Mouse (Mus musculus): ENCODE data around the gene 3110009E18Rik.

Gene 3110009E18Rik

DNA sequence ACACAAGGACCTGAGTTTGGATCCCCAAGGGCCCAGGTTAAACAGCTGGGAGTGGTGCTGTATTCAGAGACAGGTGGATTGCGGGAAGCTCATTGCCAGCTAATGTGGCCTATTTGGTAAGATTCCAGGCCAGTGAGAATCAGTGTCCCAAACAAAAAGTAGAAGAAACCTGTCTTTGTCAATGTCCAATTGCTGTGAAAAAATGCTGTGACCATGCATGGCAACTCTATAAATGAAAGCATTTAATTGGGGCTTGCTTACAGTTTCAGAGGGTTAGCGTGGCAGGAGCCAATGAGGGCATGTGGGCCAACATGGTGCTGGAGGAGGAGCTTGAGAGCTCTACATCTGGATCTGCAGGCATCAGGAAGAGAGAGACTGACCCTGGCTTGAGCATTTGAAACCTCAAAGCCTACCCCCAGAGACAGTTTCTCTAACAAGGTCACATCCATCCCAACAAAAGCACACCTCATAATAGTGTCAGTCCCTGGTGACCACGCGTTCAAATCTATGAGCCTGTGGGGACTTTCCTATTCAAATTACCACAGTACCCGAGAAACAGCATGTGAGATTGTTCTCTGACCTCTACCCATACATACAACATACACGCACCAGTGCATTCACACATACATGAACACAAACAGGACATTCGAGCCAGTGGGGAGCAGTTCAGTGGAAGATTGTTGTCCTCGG lies 24.7 kb downstream of the 3110009E18Rik start:
- DNase-seq = peak; percentile 56

DNA sequence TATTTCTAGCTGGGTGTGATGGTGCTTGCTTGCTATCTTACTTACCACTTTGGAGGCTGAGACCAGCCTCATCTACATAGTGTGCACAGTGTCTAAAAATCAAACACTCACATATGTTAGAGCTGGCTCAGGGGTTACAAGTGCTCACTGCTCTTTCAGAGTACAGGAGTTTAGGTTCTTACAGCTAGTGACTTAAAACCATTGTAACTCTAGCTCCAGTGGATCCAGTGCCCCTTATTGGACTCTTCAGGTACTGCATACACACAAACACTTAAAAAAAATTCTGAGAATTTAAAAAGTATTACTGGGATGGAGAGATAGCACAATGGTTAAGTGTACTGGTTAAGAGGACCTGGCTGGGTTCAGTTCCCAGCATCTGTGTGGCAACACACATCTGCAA lies 26.0 kb downstream of the 3110009E18Rik start:
- DNase-seq = peak; percentile 19

DNA sequence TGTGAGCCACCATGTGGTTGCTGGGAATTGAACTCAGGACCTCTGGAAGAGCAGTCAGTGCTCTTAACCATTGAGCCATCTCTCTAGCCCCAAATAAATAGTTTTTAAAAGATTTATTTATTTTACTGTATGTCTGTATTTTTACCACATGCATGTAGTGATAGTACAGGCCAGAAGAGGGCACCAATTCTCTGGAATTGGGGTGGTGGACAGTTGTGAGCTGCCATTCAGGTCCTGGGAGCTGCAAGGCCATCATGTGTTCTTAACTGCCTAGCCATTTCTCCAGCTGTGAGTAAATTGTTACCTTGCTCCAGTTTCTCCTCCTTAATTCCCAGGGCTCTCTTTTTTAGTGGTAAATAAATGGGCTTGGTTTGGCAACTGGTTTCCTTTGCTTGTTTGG lies 33.2 kb downstream of the 3110009E18Rik start:
- DNase-seq = peak; percentile 64

DNA sequence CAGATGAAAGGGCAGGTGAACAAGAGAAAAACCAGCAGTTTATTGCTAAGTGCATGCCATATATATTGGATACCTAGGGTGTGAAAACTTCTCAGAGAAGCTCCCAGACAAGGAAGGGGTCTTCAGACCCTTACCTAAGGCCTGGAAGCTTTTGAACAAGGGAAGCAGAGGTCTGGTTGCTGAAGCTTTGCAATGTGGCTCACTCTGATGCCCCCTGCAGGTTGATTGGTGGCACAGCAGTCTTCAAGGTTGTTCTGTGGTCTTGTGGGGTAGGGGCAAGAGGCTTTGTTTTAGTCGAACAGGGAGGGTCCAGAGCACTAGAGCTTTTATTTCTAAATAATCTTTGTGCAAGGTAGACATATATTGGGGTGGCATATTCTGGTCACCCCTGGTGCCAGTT lies 34.3 kb downstream of the 3110009E18Rik start:
- DNase-seq = peak; percentile 64

DNA sequence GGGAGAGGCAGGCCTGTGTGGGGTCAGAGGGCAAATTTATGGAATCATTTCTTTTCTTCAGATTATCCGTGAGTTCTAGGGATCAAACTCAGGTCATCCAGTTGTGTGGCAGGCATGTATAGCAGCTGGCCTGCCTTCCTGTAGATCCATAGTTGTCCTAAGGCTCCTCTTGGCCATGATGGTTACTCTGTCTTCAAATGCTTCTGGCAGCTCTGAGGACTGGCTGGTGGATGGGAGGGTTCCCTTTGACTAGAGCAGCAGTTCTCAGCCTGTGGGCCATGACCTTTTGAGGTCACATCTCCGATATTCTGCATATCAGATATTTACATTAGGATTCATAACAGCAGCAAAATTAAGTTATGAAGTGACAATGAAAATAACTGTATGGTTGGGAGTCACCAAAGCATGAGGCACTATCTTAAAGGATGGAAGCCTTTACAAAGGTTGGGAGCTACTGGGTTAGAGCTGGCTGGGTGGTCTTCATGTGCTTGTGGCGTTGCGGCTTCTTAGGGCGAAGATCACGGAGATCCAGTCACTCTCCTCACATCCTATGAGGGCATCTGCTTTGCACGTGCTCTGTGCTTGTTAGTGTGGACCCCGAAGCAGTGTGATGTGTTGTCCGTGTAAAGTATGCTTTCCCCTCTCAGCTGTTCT lies 37.6 kb downstream of the 3110009E18Rik start:
- no peak for DNase-seq

DNA sequence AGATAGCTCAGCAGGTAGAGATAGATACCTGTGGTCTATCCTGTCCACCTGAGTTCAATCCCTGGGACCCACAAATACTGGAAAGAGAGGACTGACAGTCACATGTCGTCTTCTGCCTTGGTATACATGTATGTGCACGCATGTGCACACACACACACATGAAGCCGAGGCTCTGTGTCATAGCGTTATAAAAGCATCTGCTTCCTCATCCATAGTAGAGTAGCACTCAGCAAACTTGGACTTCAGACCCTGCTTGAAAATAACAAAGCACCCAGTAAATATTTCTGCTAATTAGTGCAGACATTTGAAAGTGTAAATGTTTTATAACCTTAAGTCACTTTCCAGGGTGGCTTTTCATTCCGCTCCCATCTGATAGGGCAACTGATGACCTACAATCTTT lies 40.5 kb downstream of the 3110009E18Rik start:
- DNase-seq = no peak

DNA sequence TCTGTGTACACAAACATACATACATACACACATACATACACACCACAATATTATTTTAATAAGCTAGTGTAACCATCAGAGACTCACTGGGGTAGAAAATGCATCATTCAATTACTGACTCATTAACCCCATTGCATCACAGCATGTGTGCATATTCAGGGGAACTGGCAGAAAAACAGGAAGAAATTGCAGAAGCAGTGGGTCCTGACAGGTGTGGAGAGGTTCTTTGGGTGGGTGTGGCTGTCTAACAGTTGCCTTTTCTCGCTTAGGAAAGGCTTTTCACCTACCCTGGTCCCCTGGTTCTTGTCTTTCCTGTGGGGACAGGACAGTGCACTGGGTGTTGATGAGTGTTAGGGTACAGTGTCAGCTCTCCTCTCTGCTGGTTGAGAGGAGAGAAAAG lies 41.6 kb downstream of the 3110009E18Rik start:
- DNase-seq = no peak

DNA sequence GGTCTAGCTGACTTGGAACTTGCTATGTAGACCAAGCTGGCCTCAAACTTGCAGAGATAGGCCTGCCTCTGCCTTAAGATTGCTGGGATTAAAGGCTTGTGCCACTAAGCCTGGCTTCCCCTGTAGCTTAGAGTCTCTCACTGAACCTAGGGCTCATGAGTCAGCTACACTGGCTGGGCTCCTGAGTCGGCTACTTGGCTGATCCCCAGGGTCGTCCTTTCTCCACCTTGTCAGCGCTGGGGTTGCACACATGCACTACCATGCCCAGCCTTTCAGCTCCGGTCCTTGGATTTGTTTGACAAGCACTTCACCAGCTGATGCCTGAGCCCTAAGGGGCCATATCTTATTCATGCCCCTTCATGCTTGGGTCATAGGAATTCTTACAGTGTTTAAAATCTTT lies 47.0 kb downstream of the 3110009E18Rik start:
- peak; percentile 37 for DNase-seq

DNA sequence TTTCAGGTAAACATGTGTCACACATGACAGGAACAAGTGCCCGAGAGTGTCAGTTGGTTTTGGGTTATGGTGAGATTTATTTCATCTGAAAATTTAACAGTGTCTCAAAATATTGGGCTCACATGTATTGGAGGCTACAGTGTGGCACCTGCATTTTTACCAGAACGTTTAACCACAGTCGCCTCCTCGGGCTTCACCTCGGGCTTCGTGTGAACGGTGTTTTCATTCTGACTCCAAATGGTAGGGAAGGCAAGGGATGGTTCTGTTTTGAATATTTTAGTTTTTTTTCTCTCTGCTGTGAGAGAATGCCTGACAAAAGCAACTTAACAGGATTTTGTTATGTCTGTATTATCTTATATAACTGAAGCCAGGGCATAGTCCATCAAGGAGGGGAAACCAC lies 47.7 kb downstream of the 3110009E18Rik start:
- no peak for DNase-seq

DNA sequence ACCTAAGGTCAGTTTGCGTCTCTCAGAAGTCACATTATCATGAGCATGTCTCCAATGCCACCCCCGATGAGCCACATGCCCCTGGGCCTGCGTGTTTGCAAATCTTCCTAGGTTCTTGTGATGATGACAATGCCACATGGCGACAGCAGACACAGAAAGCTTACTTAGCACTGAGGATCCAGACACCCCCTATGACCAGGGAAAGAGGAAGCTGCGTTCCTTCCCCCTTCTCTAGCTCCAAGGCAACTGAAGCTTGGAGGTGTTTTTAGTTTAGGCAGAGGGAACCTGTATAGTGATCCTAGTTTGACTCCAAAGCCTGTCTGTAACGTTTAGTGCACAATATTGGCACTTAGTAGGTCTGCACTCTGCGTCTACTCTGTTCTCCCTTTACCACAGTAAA lies 49.3 kb downstream of the 3110009E18Rik start:
- DNase-seq = no peak

DNA sequence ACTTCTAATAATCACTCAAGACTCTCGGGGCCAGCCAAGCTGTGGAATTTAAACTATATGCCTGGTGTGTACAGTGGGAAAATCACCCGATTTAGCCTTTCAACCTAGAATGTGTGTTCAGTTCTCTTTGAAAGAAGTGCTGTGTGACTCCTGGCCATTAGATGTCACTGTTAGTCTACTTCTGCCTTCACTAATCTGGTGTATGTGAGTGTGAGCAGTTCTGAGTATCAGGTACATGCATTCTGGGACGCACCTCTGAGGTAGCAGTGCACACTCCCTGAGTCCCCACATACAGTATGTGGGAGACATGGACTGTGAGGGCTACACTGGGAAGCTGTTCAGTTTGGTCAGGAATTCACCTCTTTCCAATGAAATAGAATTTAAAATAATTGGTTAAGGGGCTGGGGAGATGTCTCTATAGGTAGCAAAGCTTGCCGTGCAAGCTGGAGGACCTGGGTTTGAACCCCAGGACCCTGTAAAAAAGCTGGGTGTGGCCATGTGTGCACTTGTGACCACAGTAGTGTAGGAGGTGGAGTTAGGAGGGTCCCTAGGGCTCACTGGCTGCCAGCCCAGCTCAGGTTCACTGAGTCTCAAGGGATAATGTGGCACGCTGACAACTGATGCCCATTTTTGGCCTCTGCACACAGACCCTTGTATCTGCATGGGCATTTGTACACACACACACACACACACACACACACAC lies 51.0 kb downstream of the 3110009E18Rik start:
- DNase-seq = peak; percentile 56

DNA sequence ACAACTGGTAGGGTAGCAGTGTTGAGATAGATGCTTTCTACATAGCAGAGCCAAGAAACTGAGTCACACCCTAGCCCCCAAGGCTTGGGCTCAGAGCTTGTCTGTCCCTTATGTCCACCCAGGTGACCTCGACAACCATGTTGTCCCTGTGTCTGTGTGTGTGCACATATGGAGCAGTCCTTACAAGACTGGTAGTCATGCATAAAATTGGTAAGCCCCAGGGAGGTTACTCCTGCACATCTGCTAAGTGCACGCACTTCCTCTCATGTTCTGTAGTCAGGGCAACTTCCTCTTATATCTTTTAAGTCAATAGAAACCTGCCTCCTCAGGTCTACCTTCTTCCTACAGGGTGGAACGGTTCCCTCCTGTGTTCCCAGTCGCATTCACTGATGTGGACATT lies 54.0 kb downstream of the 3110009E18Rik start:
- DNase-seq = no peak

DNA sequence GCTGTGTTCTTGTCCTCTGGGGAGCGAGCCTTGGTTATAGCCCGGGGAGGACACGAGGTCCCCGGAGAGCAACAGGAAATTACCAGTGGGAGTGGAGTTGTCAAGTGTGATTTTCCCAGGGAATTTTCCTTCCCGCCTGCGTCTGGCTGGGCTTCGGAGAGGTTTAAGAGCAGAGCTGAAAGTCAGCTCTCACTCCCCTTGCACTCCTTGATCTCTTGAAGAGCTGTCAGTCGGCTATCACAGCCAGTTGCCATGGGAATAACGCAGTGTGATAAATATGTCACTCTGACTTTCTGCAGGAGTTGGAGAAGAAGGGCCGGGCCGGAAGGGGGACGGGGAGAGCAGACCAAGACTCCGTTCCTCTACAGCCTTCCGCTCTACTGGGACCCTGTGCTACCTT lies 55.3 kb downstream of the 3110009E18Rik start:
- no peak for DNase-seq

DNA sequence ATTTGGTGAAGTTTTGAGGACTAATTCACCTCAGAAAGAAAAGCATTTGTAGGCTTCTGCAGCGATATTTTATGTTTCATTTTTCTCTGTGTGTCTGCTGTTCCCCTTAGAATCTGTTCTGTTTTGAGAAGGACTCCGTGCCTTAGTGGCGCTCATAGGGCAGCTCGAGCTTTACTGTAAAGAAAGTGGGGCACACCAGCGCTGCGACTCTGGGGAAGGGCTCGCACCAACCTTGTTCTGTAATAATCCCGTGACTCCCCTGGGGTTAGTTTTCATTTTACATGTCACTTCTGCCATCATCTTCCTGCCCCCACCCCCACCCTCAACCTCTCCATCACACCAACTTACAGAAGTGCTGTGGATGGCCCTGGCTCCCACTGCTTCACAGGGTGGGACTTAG lies 56.2 kb downstream of the 3110009E18Rik start:
- no peak for DNase-seq

DNA sequence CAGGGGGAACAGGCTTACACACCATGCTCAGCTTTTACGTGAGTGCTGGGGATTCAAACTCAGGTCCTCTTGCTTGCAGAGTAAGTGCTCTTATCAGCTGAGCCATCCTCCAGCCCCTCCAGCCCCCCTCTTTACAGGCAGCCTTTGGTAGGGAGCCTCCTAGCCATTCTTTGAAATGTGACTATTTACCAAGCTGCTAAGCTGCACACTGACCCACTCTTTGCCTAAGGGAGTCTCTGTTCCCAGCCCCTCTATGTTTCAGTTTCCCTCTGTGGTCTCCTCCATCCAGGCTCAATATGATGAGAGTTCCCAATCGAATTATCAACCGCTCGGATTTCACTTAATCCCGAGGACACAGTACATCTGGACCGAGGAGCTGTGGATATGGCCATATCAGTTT lies 65.2 kb downstream of the 3110009E18Rik start:
- no peak for DNase-seq

DNA sequence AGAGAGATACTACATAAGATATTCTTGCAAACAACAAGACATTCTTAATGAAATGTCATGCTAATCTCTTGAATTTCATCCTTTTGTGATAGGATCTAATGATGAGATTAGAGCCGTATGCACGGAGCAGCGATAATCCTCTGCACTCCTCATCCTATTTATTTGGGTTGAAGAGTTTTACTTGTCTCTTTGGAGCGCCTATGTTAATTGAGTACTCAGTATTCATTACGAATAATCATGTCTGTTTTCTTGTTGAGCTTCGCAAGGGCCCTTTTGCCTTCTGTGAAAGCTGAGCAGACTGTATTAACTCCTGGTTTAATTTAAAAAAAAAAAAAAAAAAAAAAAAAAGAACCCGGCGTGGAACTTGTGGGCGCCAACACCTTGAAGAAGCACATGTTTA lies 65.7 kb downstream of the 3110009E18Rik start:
- DNase-seq = peak; percentile 57

DNA sequence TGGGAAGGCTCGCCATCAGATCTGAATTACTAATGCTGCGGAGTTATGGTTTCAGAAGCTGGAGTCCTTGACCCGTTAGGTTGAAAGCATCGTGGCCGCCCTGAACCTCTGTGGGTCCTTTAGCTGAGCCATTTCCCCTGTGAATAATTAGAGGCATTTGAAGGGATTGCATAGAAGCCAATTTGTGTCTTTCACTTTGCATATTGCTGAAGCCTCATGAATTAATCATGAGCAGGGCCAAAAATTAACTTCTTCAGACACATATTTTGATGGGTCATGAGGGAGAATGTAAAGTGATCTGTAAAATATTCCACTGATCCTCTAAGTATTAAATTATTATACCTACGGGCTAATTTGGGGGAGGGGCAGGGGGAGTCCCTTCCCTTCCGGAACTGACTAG lies 66.1 kb downstream of the 3110009E18Rik start:
- peak; percentile 49 for DNase-seq

DNA sequence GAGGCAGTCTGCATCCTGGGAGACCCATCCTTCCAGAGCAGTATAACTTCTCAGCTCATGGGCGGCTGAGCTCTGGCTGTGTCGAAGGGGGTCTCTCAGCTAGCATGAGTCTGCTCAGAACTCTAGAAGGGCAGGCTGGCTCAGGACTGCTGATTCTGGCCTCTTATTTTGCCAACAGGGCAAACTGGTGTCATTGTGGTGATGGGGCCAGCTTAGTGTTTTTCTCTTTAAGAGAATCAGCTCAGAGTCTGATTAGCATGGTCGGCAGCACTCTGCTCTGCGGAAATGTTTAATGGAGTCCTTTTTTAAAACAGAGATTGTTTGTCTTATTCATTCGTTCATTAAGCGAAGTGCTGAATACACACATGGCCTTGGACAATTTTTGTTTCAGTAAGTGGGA lies 68.2 kb downstream of the 3110009E18Rik start:
- no peak for DNase-seq

DNA sequence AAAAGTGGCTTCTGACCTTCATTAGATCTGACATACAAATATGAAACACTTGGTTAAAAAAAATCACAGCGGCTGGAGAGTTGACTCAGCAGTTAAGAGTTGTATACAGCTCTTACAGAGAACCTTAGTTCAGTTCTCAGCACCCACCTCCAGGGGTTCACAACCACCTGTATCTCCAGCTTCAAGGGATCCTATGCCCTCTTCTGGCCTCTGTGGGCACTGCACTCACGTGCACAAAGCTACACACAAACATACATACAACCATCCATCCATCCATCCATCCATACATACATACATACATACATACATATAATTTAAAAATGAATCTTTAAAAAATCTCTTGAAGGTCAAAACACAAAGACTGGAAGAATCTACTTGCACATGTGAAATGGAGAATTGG lies 69.3 kb downstream of the 3110009E18Rik start:
- no peak for DNase-seq

DNA sequence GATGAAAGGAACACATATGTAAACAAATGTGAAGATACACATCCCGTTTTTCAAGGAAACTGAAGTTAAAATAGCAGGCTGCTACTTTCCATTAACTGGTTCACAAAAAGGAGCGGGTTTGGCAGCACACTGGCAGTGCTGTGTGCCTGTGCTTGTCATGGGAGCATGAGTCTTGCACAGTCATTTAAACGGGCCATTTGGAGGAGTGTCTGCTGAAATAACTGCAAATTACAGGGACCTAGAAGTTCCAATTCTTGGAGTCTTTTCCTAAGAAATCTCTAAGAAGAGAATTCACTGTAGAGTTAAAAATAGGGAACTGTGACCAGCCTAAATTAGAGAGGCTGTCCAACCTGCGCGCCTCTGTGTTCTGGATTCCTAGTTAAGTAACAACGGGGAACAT lies 70.0 kb downstream of the 3110009E18Rik start:
- DNase-seq = no peak

DNA sequence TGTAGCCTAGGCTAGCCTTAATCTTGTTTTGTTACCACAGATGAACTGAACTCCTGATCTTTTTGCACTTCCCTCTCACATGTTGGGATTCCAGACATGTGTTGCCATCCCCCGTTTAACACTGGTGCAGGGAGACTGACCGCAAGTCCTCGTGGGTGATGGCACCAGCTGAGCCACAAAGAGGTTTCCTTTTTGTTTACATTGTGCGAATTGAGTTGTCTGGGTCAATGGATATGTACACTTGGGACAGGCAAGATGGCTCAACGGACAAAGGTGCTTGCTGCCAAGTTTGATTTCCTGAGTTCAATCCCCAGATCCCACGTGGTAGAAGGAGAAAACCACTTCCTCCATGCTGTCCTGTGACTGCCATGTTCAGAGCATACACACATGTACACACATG lies 71.3 kb downstream of the 3110009E18Rik start:
- no peak for DNase-seq

DNA sequence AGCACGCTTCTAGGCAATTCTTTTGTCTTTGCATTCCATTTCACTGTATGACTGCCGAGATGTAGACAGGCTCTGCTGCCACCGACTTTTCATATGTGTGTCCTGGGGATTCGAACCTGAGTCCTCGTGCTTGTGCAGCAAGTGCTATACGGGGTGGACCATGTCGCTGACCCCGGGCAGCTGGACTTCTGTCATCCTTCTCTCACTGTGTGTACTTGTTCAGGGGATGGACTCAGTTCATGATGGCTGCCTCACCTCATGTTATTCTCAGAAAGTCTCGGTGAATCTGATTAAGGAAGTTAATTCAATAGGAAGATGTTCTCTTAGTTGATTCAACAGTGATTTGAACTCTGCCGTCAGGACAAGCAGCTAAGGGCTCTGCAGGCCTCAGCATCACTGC lies 72.6 kb downstream of the 3110009E18Rik start:
- DNase-seq = no peak

DNA sequence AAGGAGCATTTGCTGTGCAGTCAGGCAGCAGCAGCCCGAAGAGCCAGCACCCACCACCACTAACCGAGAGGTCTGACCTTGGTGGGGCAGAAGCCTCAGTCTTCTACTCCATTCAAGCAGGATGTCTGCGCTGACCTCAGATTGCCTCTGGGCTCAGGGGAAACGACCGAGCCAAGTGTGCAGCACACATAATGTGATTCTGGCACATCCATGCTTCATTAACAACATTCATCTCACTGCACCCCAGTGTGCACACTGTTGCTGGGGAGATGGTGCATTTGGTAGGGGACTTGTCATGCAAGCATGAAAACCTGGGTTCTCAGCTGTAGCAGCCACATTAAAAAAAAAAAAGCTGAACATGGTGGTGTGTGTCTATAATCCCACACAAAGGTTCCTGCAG lies 75.0 kb downstream of the 3110009E18Rik start:
- DNase-seq = no peak

DNA sequence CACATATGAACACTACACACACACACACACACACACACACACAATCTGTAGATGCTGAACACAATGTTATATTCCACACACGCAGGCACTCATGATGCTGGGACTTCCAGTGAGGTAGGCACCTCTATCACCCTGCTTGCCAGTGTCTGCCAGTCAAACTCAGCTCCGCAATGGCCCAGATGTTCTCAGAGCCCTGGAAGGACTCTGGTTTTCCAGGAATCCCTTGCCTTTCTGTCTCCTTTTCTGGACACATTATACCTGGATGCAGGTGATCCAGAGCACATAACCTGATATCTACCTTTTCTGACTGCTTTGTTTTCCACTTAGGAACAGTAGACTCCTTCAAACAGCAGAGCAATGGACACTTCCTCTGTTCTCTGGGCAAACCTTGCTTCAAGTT lies 75.7 kb downstream of the 3110009E18Rik start:
- no peak for DNase-seq

All from retina, postnatal 1 day (tissue).